Comparison of ENCODE assay signal across 10 mouse cellular contexts in genomic region chr7:84088971-84089370, GRCm38 (mm10). TPM values are rescaled to one million over a fixed set of nuclear protein-coding genes. Genes with fewer than 3 reads are reported as not detected.
DNase-seq lines count a peak whose midpoint lies in the region; ATAC-seq and TF ChIP-seq lines count a peak whose summit lies in the region.
"Had no signal": no experiment of that assay in that cellular context is flagged by ENCODE, and none has a peak within 500 bp of the region (broad histone marks: within the 10 kb centered on the region; RNA-seq: fewer than 3 reads in every experiment).

No protein-coding gene starts in this region.

- no peak overlapping the region for H3K27ac ChIP-seq in hindbrain, embryonic 11.5 days (ENCODE audit: low read depth, low read length)
- H3K27ac ChIP-seq in hindbrain, embryonic 16.5 days (ENCODE audit: low read depth, low read length): no peak overlapping the region
- H3K27ac ChIP-seq in heart, postnatal 0 days (ENCODE audit: low read depth): no peak overlapping the region
- H3K27ac ChIP-seq in neural tube, embryonic 11.5 days (ENCODE audit: low read depth, low read length): no peak overlapping the region
- H3K27ac ChIP-seq: embryonic facial prominence, embryonic 15.5 days; neural tube, embryonic 12.5 days had no signal

- peak; percentile 73 for DNase-seq in hindbrain, embryonic 11.5 days (ENCODE audit: low spot score)
- peak; percentile 80 for DNase-seq in R1 (ENCODE audit: low read depth, low spot score)
- peak; percentile 80 to 87 for DNase-seq in cerebellum, postnatal 25 days
- DNase-seq in heart, postnatal 0 days (ENCODE audit: low spot score): peak; percentile 60
- DNase-seq in left cerebral cortex, postnatal 10 days (ENCODE audit: extremely low spot score in 1 of 2, low spot score in 2 of 2): peak; percentile 70 to 79
- peak; percentile 59 for DNase-seq in neural tube, embryonic 11.5 days (ENCODE audit: low spot score)
- peak; percentile 79 for DNase-seq in thymus, postnatal 0 days (ENCODE audit: low spot score)

- H3K4me2 ChIP-seq in hindbrain, embryonic 11.5 days (replicated peaks; ENCODE audit: low read depth, low read length): no peak overlapping the region
- H3K4me2 ChIP-seq in hindbrain, embryonic 16.5 days (ENCODE audit: low read length): no peak overlapping the region
- no peak overlapping the region for H3K4me2 ChIP-seq in heart, postnatal 0 days (ENCODE audit: low read depth, low read length)
- H3K4me2 ChIP-seq in neural tube, embryonic 11.5 days (ENCODE audit: low read depth): no peak overlapping the region
- H3K4me2 ChIP-seq: embryonic facial prominence, embryonic 15.5 days; neural tube, embryonic 12.5 days had no signal

- no peaks in the 10 kb centered on the region for H3K4me1 ChIP-seq in hindbrain, embryonic 11.5 days (replicated peaks; ENCODE audit: control insufficient read depth, insufficient read depth, low read length)
- H3K4me1 ChIP-seq in hindbrain, embryonic 16.5 days (ENCODE audit: control insufficient read depth, insufficient read depth, low read depth, low read length): peaks cover 7% of the 10 kb centered on the region
- no peaks in the 10 kb centered on the region; the same call in 1 of the 2 replicates for H3K4me1 ChIP-seq in heart, postnatal 0 days (ENCODE audit: control insufficient read depth, insufficient read depth)
- peaks cover 5% of the 10 kb centered on the region for H3K4me1 ChIP-seq in neural tube, embryonic 11.5 days (ENCODE audit: control insufficient read depth, insufficient read depth, low read length)

- peak; percentile 83 for TF ChIP-seq CTCF in heart, postnatal 0 days (IDR thresholded peaks at IDR 0.05; ENCODE audit: low read depth)

- ATAC-seq in hindbrain, embryonic 11.5 days (ENCODE audit: low FRiP score): no peak
- no peak for ATAC-seq in hindbrain, embryonic 16.5 days
- no peak for ATAC-seq in heart, postnatal 0 days (ENCODE audit: insufficient read depth, low read depth)
- 0 out of 2 replicates have a peak, but pooled peaks have one; percentile 28 for ATAC-seq in neural tube, embryonic 11.5 days (ENCODE audit: insufficient read depth, low FRiP score, low TSS enrichment)

- 24% methylated on average over 4 of the region's 4 CpGs for whole genome bisulfite sequencing in hindbrain, embryonic 11.5 days
- 9% methylated on average over 4 of the region's 4 CpGs for WGBS in hindbrain, embryonic 16.5 days
- 2% methylated on average over 4 of the region's 4 CpGs for WGBS in heart, postnatal 0 days
- 12% methylated on average over 4 of the region's 4 CpGs for WGBS in neural tube, embryonic 11.5 days

- H3K4me3 ChIP-seq in hindbrain, embryonic 11.5 days (ENCODE audit: low read depth, low read length): no peak overlapping the region
- H3K4me3 ChIP-seq in hindbrain, embryonic 16.5 days (ENCODE audit: low read length): no peak overlapping the region
- no peak overlapping the region for H3K4me3 ChIP-seq in heart, postnatal 0 days (ENCODE audit: low read depth, low read length)
- no peak overlapping the region for H3K4me3 ChIP-seq in neural tube, embryonic 11.5 days (ENCODE audit: low read depth, low read length)
- H3K4me3 ChIP-seq: embryonic facial prominence, embryonic 15.5 days; neural tube, embryonic 12.5 days had no signal

- H3K27me3 ChIP-seq in hindbrain, embryonic 11.5 days (ENCODE audit: control insufficient read depth, insufficient read depth, low read length): peaks cover 18% of the 10 kb centered on the region
- H3K27me3 ChIP-seq in hindbrain, embryonic 16.5 days (replicated peaks; ENCODE audit: control insufficient read depth, insufficient read depth, low read length): no peaks in the 10 kb centered on the region; the same call in none of the 2 replicates
- H3K27me3 ChIP-seq in heart, postnatal 0 days (ENCODE audit: control insufficient read depth, insufficient read depth, low read length): peaks cover 27% of the 10 kb centered on the region
- peaks cover 17% of the 10 kb centered on the region for H3K27me3 ChIP-seq in neural tube, embryonic 11.5 days (ENCODE audit: control insufficient read depth, insufficient read depth, low read length)

- no peak overlapping the region for H3K9ac ChIP-seq in hindbrain, embryonic 11.5 days (ENCODE audit: low read depth, low read length)
- no peak overlapping the region for H3K9ac ChIP-seq in hindbrain, embryonic 16.5 days (ENCODE audit: low read depth, low read length)
- H3K9ac ChIP-seq in heart, postnatal 0 days (replicated peaks; ENCODE audit: low read depth, low read length): no peak overlapping the region
- no peak overlapping the region for H3K9ac ChIP-seq in neural tube, embryonic 11.5 days (ENCODE audit: low read length)
- H3K9ac ChIP-seq: embryonic facial prominence, embryonic 15.5 days; neural tube, embryonic 12.5 days had no signal

- no peak for TF ChIP-seq EP300 in heart, postnatal 0 days (IDR thresholded peaks at IDR 0.05; ENCODE audit: low read depth)

- H3K36me3 ChIP-seq in hindbrain, embryonic 11.5 days (ENCODE audit: control insufficient read depth, insufficient read depth, low read length): no peaks in the 10 kb centered on the region
- no peaks in the 10 kb centered on the region for H3K36me3 ChIP-seq in hindbrain, embryonic 16.5 days (ENCODE audit: control insufficient read depth, insufficient read depth, low read length)
- H3K36me3 ChIP-seq in heart, postnatal 0 days (replicated peaks; ENCODE audit: control insufficient read depth, insufficient read depth, low read length): no peaks in the 10 kb centered on the region
- H3K36me3 ChIP-seq in neural tube, embryonic 11.5 days (ENCODE audit: control insufficient read depth, insufficient read depth, low read length): no peaks in the 10 kb centered on the region
- H3K36me3 ChIP-seq: embryonic facial prominence, embryonic 15.5 days; neural tube, embryonic 12.5 days had no signal

- H3K9me3 ChIP-seq in hindbrain, embryonic 11.5 days (ENCODE audit: control insufficient read depth, low read length): no peaks in the 10 kb centered on the region
- no peaks in the 10 kb centered on the region for H3K9me3 ChIP-seq in hindbrain, embryonic 16.5 days (ENCODE audit: control insufficient read depth, low read length)
- H3K9me3 ChIP-seq in heart, postnatal 0 days (replicated peaks; ENCODE audit: control insufficient read depth, low read length): no peaks in the 10 kb centered on the region
- H3K9me3 ChIP-seq in neural tube, embryonic 11.5 days (ENCODE audit: control insufficient read depth, low read length): no peaks in the 10 kb centered on the region
- H3K9me3 ChIP-seq: embryonic facial prominence, embryonic 15.5 days; neural tube, embryonic 12.5 days had no signal

- intact Hi-C loops in left cerebral cortex, postnatal 10 days (cut with DNase I): loop anchor here (5.0 to 10.0 kb wide), 4 partner anchors 63 to 424 kb away; partner anchors contain the start of gene Abhd17c

RNA-seq across cellular contexts. Expression of gene Cemip, which starts 2.7 kb away (rescaled TPM):
- 0.21 and 0.31 TPM in 2 replicates for polyA plus RNA-seq in hindbrain, embryonic 11.5 days (2014; fragmentation: Nextera tagmentation; extraction: Ambion mirVana)
- polyA plus RNA-seq in hindbrain, embryonic 16.5 days (2015; fragmentation: Nextera tagmentation; extraction: Ambion mirVana): 0.81 and 0.97 TPM in 2 replicates
- 1.4 and 2.9 TPM in 2 replicates for total RNA-seq in heart, postnatal 0 days (2014; rRNA removed; ENCODE audit: low replicate concordance)
- 0.23 and 0.37 TPM in 2 replicates for polyA plus RNA-seq in heart, postnatal 0 days (2015; fragmentation: Nextera tagmentation; extraction: Ambion mirVana)
- 10 to 100 TPM; 29.6 to 32.6 TPM for total RNA-seq in left cerebral cortex, postnatal 10 days (2021)
- polyA plus RNA-seq in neural tube, embryonic 11.5 days (2014; fragmentation: Nextera tagmentation; extraction: Ambion mirVana): 0.11 TPM in 1 of 2 replicates, not detected in the other
- 0.03 TPM in 1 of 2 replicates, not detected in the other for polyA plus RNA-seq in thymus, postnatal 0 days (2015; fragmentation: Nextera tagmentation; extraction: Ambion mirVana)
